Mouse (Mus musculus) brain, embryonic 14.5 days (tissue): ENCODE measurements around the gene Ugt1a5.

Experiments
- CTCF ChIP-seq: fragments of 200-500 bp; IDR thresholded peaks from 2 replicates; pipeline ENCODE4 v1.5.1; 2012; ENCODE audit warnings: inconsistent platforms, mild to moderate bottlenecking, moderate library complexity, borderline replicate concordance; ENCODE audit not compliant: insufficient read depth, insufficient read length; ENCODE audit errors: extremely low read depth
- POLR2A ChIP-seq: fragments of 200-500 bp; IDR thresholded peaks from 2 replicates; pipeline ENCODE4 v1.6.1; 2012; ENCODE audit warnings: mild to moderate bottlenecking, inconsistent platforms, borderline replicate concordance; ENCODE audit not compliant: poor library complexity, insufficient read depth, insufficient read length, severe bottlenecking; ENCODE audit errors: extremely low read depth

DNA sequence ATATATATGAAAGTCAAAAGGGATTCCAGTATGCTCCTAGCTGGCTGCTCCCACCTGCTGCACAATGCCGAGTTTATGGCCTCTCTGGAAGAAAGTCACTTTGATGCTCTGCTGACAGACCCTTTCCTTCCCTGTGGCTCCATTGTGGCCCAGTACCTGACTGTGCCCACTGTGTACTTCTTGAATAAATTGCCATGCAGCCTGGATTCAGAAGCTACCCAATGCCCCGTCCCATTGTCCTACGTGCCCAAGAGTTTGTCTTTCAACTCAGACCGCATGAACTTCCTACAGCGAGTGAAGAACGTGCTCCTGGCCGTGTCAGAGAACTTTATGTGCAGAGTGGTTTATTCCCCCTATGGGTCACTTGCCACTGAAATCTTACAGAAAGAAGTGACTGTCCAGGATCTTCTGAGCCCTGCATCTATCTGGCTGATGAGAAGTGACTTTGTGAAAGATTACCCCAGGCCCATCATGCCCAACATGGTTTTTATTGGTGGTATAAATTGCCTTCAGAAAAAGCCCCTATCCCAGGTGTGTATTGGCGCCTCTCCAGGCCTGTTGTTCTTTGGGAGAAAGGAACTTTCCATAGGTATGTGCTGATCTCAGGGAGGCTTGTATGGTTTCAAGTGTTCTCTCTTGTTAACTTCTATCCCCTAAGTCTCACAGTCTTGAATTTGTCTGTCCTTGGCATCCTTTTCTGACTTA, 46.7 kb downstream of the Ugt1a5 start:
- TF ChIP-seq POLR2A (no peak), CTCF (no peak)
